Mouse (Mus musculus): ENCODE results near the gene Gmnc.

Gmnc gene

DNA sequence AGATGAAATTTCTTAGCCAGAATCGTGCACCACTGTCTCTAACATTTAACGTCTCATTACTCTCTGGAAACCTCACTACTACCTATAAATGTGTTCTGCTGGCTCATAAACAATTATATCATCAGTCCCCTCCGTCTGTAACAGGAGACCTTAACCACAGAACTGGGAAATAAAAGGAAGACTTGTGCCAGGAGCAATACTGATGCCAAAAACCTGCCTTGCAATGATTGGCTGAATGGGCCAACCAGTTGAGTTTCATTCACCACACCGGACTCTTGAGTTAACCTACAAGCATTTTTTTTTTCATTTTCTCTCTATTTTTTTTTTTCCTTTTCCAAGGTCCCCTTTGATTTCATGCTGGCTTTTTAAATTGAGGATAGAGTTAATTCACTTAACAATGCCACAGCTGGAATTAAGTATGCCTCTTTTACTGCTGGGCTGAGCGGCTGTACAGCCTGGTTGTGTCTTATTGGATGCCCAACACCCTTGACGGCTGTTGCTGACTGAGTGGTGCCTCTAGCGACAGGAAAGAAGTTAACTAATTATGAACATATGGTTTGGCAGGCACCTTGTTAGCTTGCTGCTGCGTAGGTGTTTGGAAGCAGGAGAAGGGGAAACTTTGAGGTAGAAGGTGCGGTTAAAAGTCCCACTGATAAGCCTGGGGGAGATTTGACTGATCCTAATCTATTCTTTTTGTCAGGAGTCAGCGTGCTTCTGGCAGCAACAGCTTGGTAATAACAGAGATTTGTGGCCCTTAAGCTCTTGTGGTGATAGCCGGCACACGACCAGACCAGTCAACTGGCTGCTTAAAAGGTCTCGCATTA lies at the start of gene Gmnc:
TSS of gene Gmnc (minus strand) at position 176 of the 824 bp plus-strand sequence.
- no peak for DNase-seq (ENCODE audit: low spot score)

DNA sequence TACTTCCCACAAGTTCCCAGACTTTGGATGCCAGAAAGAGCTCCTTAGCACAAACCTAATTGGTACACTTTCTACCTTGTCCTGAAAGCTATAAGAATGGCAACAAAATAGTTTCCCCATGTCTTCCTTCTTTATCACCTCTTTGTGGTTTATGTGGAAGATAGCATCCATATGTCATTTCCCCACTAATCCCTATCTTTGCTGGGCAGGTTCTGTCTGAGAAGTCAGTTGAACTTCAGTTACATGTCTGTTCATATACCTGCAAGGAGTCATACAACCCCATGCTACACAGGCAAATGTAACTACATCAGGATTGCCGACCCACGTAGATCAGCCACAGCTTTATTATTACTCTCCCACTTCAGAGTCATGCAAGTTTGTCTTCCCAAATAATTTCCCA lies 35.8 kb upstream of the Gmnc start:
- DNase-seq (ENCODE audit: low spot score): no peak

DNA sequence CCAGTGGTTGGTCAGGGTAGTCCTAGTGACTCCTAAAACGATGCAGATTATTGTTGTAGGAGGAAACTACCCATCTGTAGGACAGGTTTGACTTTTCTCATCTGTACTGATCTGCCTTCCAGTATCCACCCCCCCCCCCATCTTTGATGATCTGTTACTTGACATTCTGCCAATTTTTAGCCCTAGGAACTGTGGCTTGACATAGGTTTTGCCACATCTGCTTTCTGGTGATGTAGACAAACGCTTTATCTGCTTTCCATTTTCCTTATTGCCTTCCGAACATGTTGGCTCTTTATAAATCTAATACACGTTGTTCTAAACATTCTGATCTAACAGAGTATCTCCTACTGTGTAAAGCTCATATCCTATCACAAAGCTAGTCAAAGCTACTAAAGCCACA lies 34.8 kb upstream of the Gmnc start:
- no peak for DNase-seq (ENCODE audit: low spot score)

DNA sequence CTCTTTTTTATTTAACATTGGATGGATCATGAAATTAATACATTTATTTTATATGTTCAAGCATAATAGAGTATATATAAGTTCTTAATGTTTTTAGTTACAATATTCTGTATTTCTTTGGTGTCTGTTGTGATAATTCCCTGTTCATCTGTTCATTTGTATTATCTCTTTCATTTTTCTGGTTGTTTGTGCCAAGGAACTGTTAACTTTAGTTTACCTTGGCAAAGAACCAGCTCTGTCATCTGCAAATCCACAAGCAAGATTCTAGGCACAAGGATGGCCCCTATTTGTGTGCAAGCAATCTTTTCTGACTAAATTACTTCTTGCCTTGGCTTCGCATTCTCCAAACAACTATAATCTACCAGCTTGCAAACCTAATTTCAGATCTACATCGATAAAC lies 31.3 kb upstream of the Gmnc start:
- no peak for DNase-seq (ENCODE audit: low spot score)

DNA sequence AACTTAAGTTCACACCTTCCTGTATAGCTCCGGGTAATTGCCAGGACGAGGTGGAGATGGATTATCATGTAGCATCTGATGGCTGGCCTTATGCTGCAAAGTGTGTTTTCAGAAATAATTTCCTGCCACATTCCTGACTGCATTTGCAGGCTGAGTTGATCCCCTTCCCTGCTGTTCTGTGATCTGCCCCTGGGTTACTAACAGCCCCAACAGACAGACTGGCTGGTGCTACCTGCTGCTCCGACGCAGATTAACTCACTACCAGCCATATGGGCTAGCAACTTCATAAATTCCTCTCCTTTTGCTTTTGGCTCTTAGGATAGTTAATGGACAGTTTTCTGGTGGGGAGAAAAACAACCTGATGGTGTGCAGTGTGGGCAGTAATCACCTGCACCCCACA lies 25.9 kb upstream of the Gmnc start:
- DNase-seq (ENCODE audit: low spot score): no peak

DNA sequence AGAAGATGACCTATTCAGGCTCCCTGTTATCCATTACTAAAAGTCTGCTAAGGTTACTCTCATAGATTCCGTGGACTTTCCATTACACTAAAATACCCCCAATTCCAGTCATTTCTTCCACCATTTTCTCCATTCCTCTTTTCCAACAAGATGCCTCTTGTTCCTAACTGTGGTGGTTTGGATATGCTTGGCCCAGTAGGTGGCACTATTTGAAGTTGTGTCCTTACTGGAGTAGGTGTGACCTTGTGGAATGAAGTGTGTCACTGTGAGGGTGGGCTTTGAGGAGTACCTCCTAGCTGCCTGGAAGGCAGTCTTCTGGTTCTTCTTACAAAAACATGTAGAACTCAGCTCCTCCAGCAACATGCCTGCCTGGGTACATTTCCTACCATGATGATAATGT lies 11.3 kb upstream of the Gmnc start:
- DNase-seq (ENCODE audit: low spot score): no peak

DNA sequence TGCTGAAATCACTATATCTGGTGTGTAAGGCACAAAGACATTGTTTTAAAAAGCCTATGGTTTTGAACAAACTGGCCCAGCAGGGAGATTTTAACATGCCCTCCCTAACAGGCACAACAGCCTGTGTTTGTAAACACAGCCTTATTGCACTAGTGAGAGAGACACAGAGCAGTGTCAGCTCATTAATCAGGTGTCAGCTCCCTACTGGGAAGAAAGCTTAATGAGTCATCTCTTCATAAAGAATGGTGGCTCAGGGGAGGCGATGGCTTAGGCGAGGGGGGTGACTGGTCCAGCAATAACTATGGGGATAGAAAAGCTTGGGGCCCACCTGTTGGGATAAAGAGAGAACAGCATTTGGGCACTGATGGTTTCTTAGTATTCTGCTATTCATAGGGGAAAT lies 8.1 kb upstream of the Gmnc start:
- DNase-seq (ENCODE audit: low spot score): no peak

DNA sequence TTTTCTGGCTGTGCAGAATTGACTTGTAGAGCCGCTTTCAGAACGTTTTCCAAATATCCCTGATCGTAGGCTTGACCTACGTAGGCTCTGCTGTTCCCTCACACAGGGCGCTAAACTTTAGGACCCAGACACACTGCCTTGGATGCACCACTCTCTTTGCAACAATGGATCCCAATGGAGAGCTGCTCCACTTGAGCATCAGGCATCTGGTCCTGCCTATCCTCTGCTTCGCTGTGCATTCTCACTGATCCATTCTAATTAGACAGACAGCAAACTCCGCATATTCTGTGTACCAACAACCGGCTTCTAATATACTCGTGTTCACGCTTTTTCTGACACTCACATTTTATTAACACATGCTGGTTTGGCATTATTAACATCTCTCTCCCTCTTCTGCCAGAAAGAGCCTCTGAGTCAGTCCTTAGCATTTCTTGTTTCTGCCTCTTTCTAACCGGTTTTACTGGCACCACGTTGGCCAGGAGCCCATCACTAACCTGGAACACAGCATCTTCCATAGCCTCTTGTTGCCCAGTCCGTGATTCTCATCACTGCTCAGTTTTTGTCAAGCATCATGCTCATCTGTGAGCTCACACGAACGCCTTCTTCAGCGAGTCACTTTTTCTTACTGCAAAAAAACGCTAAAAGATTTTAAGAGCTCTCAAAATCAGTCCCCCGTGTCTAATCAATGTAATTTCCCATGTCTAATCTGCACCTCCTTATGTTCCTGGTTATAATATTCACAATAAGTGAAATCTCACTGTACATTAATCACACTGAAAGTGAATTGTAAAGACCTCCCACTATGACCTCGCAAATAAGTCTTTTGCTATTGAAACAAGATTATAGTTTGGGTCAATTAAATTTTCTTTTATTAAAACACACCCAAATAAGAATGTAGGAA lies 1.8 kb downstream of the Gmnc start:
- DNase-seq (ENCODE audit: low spot score): no peak

DNA sequence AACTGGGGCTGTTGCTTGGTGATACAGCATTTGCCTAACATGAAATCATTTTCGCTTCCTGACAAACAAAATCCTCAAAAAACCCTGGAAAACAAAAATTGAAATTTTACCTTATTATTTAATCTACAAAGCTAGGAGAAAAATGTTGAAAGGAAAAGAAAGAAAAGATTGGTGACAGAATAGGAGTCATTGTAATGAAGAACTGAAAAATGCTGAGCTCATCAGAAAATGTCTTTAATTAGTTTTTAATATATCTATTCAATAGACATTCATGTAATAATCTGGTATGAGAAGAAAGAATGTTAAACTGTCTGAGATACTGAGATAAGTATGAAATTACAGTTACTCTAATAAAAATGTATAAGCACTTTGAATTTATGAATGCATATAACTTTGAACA lies 3.3 kb downstream of the Gmnc start:
- DNase-seq (ENCODE audit: low spot score): no peak

DNA sequence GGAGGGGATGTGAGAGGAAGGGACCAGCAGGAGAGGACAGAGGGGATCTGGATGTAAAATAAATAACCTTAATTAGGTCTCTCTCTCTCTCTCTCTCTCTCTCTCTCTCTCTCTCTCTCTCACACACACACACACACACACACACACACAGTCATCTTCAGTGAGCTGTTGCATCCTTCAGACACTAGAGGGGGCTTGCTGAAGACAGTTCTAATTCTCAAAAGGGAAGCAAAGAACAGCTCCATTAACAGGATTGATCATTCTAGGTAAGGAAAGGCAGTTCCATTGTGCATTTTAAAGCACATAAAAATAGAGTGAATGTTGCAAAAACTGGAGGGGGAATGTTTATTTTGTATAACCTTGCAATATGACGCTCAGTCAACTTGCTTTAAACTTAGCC lies 5.7 kb downstream of the Gmnc start:
- DNase-seq (ENCODE audit: low spot score): no peak

DNA sequence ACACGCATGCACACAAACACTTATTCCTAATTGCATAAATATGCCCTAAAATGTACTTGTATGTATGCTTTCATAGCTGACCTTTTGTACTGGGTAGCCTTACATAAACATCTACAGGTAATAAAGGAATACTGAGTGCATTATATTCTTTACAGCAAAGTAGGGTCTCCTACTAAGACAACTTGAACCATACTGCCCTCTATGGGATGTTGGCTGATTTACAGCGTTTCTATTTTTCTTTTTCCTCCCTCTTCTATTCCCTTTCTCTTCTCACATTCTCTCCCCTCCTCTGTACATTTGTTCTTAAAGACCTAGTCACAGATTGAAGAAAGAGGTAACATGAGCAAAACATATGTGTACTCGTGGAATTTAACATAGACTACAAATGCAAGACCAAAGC lies 9.3 kb downstream of the Gmnc start:
- DNase-seq (ENCODE audit: low spot score): no peak

DNA sequence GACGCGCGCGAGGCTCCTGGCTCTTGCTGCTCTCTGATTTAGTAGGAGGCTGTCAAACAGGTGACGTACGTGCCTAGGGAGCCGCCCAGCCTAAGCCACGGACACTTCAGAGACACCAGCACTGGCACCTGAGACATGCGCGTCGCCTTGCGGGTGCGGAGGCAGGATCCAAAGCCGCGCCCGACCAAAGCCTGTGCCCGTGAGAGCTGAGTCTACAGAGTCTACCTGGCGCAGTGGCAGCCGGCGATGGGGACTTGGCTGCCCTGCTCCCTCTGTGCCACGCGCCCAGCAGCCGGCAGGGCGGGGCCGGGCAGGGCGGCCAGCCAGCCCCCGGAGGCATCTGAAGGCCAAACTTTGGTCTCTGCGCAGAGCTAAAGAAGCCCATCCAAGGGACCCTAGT lies 23.5 kb downstream of the Gmnc start:
- no peak for DNase-seq (ENCODE audit: low spot score)

DNA sequence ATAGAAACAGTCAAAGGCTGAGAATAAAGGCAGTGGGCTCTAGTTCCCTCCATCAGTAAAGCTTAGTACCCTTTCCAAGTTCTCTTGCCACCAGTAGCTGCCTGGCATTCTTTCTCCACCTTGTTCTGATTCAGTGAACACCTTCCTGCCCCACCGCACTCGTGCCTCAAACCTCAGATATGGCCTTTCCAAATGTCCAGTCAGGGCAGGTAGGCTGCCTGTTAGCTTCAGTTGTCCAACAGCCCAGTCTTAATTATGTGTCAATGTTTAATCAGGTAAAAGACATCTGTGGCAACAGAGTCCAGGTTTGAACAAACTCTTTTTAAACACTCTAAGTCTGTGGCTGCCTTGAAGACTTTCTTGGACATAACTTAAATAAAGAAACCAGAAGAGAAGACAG lies 24.6 kb downstream of the Gmnc start:
- no peak for DNase-seq (ENCODE audit: low spot score)

DNA sequence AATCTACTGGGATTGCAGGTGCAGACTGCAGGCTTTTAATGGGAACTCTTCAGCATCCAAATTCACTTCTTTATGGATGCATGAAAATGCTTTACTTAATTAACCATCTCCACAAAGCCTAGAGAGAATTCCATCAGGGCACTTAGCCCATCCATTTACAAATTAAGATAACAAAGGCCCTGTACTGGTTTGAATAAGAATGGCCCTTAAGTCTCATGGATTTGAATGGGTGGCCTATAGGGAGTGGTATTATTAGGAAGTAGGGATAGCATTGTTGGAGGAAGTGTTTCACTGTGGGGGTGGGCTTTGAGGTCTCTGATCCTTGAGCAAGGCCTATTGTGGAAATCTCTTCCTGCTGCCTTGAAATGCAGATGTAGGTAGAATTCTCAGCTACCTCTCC lies 29.5 kb downstream of the Gmnc start:
- no peak for DNase-seq (ENCODE audit: low spot score)

DNA sequence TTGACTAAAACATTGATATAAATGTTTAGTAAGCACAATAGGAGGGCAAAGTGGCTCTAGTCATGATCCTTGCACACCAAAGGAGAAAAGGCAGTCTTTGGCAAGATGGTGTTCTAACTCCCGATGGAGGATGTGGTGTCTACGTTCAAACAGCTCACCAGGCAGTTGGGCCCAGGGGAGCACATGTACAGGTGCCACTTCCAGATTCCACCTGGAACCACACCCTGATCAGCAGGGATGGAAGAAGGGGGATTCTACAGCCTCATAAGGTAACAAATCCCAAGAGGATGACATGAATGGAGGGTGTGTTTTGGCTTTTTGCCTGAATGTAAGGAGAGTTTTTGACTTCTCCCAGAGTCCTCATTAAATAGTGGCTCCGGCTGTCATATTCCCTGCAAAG lies 39.9 kb downstream of the Gmnc start:
- DNase-seq (ENCODE audit: low spot score): no peak

DNA sequence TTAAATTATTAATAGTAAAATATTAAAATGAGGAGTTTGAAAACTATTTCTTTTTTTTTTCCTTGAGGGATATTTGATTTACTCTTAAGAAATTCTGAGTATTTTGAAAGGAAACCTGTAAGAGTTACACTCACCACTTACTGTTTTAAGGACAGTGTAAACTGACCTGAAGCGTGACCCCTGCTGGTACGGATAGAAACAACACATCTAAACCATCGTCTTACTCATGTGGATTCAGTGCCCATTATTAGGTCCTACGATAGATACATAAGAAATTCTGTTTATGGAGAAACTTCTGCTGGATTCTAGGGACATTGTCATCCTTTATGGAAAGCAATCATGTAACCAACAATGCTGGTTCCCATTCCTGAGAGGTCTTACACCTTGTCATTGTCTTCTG lies 41.2 kb downstream of the Gmnc start:
- DNase-seq (ENCODE audit: low spot score): no peak

DNA sequence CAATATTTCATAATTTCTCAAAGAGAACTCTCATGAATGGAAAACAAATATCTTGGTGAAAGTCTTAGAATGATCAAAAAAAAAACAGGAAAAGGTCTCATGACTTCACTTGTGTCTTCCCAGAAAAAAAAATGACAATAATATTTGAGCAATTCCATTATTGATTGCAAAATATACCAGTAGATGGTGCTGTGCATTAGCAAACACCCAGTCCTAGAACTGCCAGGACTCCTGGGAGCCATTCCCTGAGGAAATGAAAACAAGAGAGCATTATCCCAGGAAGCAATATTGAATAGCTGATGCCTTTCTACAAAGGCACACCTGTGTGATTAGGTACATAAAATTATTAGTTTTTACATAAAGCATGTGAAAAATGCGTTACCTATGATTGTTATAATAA lies 87.5 kb downstream of the Gmnc start:
- no peak for DNase-seq (ENCODE audit: low spot score)

DNA sequence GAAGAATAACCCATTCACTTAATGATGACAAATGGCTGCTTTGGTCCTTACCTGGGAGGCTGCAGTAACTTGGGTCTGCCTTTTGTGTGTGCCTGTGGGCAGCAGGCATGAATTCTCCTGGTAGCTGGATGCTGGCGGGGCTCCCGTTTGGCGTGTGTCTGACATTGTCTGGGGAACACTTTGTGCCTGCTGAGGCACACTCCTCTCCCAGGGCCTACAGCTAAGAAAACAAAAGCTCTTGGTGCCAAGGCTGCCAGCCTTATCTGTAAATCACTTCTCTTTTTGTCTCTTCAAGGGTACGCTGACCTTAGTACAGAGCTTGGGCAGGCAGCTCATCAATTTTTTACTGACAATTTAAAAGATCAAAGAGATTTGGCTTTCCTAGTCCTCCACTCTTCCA lies 90.0 kb downstream of the Gmnc start:
- no peak for DNase-seq (ENCODE audit: low spot score)

DNA sequence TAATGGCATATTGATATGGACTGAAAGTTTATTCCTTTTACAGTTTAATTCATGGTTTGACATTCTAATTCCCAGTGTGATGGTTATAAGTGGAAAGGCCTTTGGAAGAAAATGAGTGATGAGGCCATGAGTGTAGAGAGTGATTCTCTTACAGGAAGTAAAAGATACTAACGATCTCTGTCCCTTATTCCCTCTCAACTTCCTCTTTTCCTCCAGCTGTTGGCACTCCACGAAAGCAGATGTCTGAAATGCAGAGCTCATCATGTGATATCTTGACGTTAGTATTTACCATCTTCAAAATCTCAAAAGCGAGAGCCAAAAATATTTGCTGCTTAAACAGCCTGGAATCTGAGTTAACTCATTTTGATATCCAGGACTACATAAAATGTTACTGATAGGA lies 105.1 kb downstream of the Gmnc start:
- no peak for DNase-seq (ENCODE audit: low spot score)

DNA sequence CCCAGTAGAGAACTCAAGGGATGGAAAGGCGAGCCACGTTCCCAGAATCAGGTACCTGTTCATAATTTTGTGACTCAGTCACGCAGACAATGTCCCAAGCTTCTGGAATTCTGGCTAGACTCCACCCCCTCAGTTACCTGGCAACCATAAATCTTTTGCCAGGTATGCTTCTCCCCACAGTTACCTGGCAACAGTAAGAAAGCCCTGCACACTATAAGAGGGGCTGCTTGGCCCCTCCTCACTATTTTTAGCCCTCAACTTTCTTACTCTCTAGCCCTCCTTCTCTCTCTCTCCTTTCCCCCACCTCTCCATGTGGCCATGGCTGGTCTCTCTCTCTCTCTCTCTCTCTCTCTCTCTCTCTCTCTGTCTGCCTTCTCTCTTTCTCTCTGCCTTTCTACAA lies 114.6 kb downstream of the Gmnc start:
- no peak for DNase-seq (ENCODE audit: low spot score)

Data from c-Kit-positive CD71-positive TER-119-positive erythroid progenitor cells, embryonic 14.5 days (primary cell).